Mouse (Mus musculus): ENCODE results near the gene Socs7. TPM values are rescaled to one million over a fixed set of nuclear protein-coding genes. Genes with fewer than 3 reads are reported as not detected.
"Not testable (repeated sequence)": the region's sequence is repeated elsewhere in the genome, so short reads cannot be mapped to it uniquely, and the experiment has no call there.

The Socs7 gene
- 7.0 and 9.1 TPM in 2 replicates for polyA plus RNA-seq (2016; fragmentation: Nextera tagmentation; extraction: Ambion mirVana)

GRCm38 (mm10) chr11:97361948-97362648 is at the start of gene Socs7:
Gene Socs7 (plus strand): TSS chr11:97362551.
- Histone ChIP-seq H3K4me2 (replicated peaks) (peak within 1 kb of the TSS; percentile 89), H3K9me3 (replicated peaks) (no peaks in the 10 kb centered on the region), H3K36me3 (no peaks in the 10 kb centered on the region), H3K27ac (peak within 1 kb of the TSS; percentile 90), H3K4me1 (peaks cover 30% of the 10 kb centered on the region), H3K4me3 (peak within 1 kb of the TSS; percentile 77), H3K27me3 (no peaks in the 10 kb centered on the region), H3K9ac (peak within 1 kb of the TSS; percentile 97)
- peak; percentile 95 for ATAC-seq (ENCODE audit: low FRiP score)
- under 1% methylated on average over 30 of the region's 81 CpGs for WGBS

GRCm38 (mm10) chr11:97312871-97313270 is 49.5 kb upstream of the Socs7 start:
- 88% methylated on average over 1 of the region's 1 CpGs for WGBS

GRCm38 (mm10) chr11:97314110-97314509 is 48.2 kb upstream of the Socs7 start:
- ATAC-seq (ENCODE audit: low FRiP score) = no peak
- WGBS = 93% methylated on average over 3 of the region's 3 CpGs
- H3K4me3 ChIP-seq = no peak overlapping the region

More at GRCm38 (mm10) chr11:97312871-97313270, 49.5 kb upstream of the Socs7 start:
- not testable (repeated sequence) for H3K27me3 ChIP-seq; H3K36me3 ChIP-seq; H3K4me2 ChIP-seq (replicated peaks); H3K4me3 ChIP-seq; H3K9me3 ChIP-seq (replicated peaks); ATAC-seq (ENCODE audit: low FRiP score); H3K27ac ChIP-seq; H3K9ac ChIP-seq
- H3K4me1 ChIP-seq = peaks cover 19% of the 10 kb centered on the region

GRCm38 (mm10) chr11:97314751-97315503 is 47.4 kb upstream of the Socs7 start:
- ATAC-seq (ENCODE audit: low FRiP score) = no peak
- Histone ChIP-seq H3K27me3 (0 out of 2 replicates have a peak, but pooled peaks cover 3% of the 10 kb centered on the region), H3K9me3 (replicated peaks) (no peaks in the 10 kb centered on the region), H3K4me2 (replicated peaks) (peak overlapping the region; percentile 53), H3K36me3 (no peaks in the 10 kb centered on the region), H3K27ac (0 out of 2 replicates have a peak overlapping the region, but pooled peaks have one; percentile 62), H3K4me1 (peaks cover 11% of the 10 kb centered on the region), H3K9ac (0 out of 2 replicates have a peak overlapping the region, but pooled peaks have one; percentile 24), H3K4me3 (peak overlapping the region; percentile 50)
- 51% methylated on average over 8 of the region's 8 CpGs for WGBS

More at GRCm38 (mm10) chr11:97314110-97314509, 48.2 kb upstream of the Socs7 start:
- peaks cover 7% of the 10 kb centered on the region; the same call in 1 of the 2 replicates for H3K27me3 ChIP-seq
- no peaks in the 10 kb centered on the region for H3K9me3 ChIP-seq (replicated peaks)
- no peak overlapping the region for H3K9ac ChIP-seq
- no peak overlapping the region for H3K27ac ChIP-seq
- H3K36me3 ChIP-seq = no peaks in the 10 kb centered on the region
- H3K4me1 ChIP-seq = peaks cover 19% of the 10 kb centered on the region
- no peak overlapping the region for H3K4me2 ChIP-seq (replicated peaks)

- Histone ChIP-seq H3K4me2 (replicated peaks) (peak within 1 kb of the TSS; percentile 53), H3K4me3 (peak within 1 kb of the TSS; percentile 50), H3K36me3 (no peaks in the 10 kb centered on the region), H3K4me1 (peaks cover 6% of the 10 kb centered on the region), H3K9ac (peak within 1 kb of the TSS; percentile 56), H3K9me3 (replicated peaks) (no peaks in the 10 kb centered on the region), H3K27me3 (0 out of 2 replicates have a peak, but pooled peaks cover 3% of the 10 kb centered on the region), H3K27ac (peak within 1 kb of the TSS; percentile 62)
- 1% methylated on average over 50 of the region's 50 CpGs for WGBS
- ATAC-seq (ENCODE audit: low FRiP score) = peak; percentile 95
Measured at GRCm38 (mm10) chr11:97315504-97316503, 46.5 kb upstream of the Socs7 start, which contains the start of gene Mrpl45. Gene Mrpl45 (plus strand): TSS chr11:97315716.

GRCm38 (mm10) chr11:97321197-97321596 is 41.2 kb upstream of the Socs7 start:
- H3K9ac ChIP-seq = no peak overlapping the region
- H3K4me1 ChIP-seq = no peaks in the 10 kb centered on the region
- no peak overlapping the region for H3K4me3 ChIP-seq
- no peaks in the 10 kb centered on the region for H3K27me3 ChIP-seq
- no peaks in the 10 kb centered on the region for H3K9me3 ChIP-seq (replicated peaks)
- H3K36me3 ChIP-seq = peaks cover 41% of the 10 kb centered on the region
- no peak overlapping the region for H3K4me2 ChIP-seq (replicated peaks)
- 95% methylated on average over 8 of the region's 8 CpGs for WGBS
- no peak overlapping the region for H3K27ac ChIP-seq
- ATAC-seq (ENCODE audit: low FRiP score) = no peak

GRCm38 (mm10) chr11:97321894-97322600 is 40.3 kb upstream of the Socs7 start:
- not testable (repeated sequence) for ATAC-seq (ENCODE audit: low FRiP score); H3K9ac ChIP-seq; H3K27ac ChIP-seq; H3K4me2 ChIP-seq (replicated peaks); H3K4me3 ChIP-seq; H3K27me3 ChIP-seq; H3K9me3 ChIP-seq (replicated peaks); H3K4me1 ChIP-seq
- H3K36me3 ChIP-seq = peaks cover 49% of the 10 kb centered on the region
- 80% methylated on average over 8 of the region's 8 CpGs for WGBS

- Histone ChIP-seq H3K27ac (no peak overlapping the region), H3K36me3 (peaks cover 73% of the 10 kb centered on the region), H3K27me3 (no peaks in the 10 kb centered on the region), H3K9ac (no peak overlapping the region), H3K9me3 (replicated peaks) (no peaks in the 10 kb centered on the region), H3K4me2 (replicated peaks) (no peak overlapping the region), H3K4me1 (no peaks in the 10 kb centered on the region), H3K4me3 (no peak overlapping the region)
- ATAC-seq (ENCODE audit: low FRiP score) = no peak
- WGBS = 83% methylated on average over 1 of the region's 1 CpGs
Measured at GRCm38 (mm10) chr11:97325224-97325623, 37.1 kb upstream of the Socs7 start.

GRCm38 (mm10) chr11:97328148-97328547 is 34.2 kb upstream of the Socs7 start:
- Histone ChIP-seq H3K4me2 (replicated peaks) (no peak overlapping the region), H3K27me3 (no peaks in the 10 kb centered on the region), H3K9me3 (replicated peaks) (no peaks in the 10 kb centered on the region), H3K27ac (no peak overlapping the region), H3K9ac (no peak overlapping the region), H3K36me3 (peaks cover 68% of the 10 kb centered on the region), H3K4me1 (0 out of 2 replicates have a peak, but pooled peaks cover 2% of the 10 kb centered on the region), H3K4me3 (no peak overlapping the region)
- ATAC-seq (ENCODE audit: low FRiP score) = no peak
- WGBS = 25% methylated on average over 9 of the region's 9 CpGs

- no peak overlapping the region for H3K4me3 ChIP-seq
Measured at GRCm38 (mm10) chr11:97330315-97330714, 32.0 kb upstream of the Socs7 start.

More at GRCm38 (mm10) chr11:97330315-97330714, 32.0 kb upstream of the Socs7 start:
- H3K9ac ChIP-seq = no peak overlapping the region
- no peaks in the 10 kb centered on the region for H3K9me3 ChIP-seq (replicated peaks)
- ATAC-seq (ENCODE audit: low FRiP score) = no peak
- no peak overlapping the region for H3K4me2 ChIP-seq (replicated peaks)
- WGBS = 100% methylated on average over 1 of the region's 1 CpGs
- 0 out of 2 replicates have a peak, but pooled peaks cover 2% of the 10 kb centered on the region for H3K4me1 ChIP-seq
- H3K27ac ChIP-seq = no peak overlapping the region
- H3K27me3 ChIP-seq = no peaks in the 10 kb centered on the region
- peaks cover 52% of the 10 kb centered on the region for H3K36me3 ChIP-seq

Measured in hindbrain, embryonic 12.5 days (tissue).